Mouse (Mus musculus) neutrophil, adult 83 days (primary cell): ENCODE data around the gene Spem2. TPM values are rescaled to one million over a fixed set of nuclear protein-coding genes. Genes with fewer than 3 reads are reported as not detected.

ENCODE experiments used
- total RNA-seq, 2 experiments: library from RNA; stranded (reverse); gene quantifications; one replicate each; pipeline ENCODE4 v1.2.4; 2023

The Spem2 gene
- not detected for total RNA-seq

DNA sequence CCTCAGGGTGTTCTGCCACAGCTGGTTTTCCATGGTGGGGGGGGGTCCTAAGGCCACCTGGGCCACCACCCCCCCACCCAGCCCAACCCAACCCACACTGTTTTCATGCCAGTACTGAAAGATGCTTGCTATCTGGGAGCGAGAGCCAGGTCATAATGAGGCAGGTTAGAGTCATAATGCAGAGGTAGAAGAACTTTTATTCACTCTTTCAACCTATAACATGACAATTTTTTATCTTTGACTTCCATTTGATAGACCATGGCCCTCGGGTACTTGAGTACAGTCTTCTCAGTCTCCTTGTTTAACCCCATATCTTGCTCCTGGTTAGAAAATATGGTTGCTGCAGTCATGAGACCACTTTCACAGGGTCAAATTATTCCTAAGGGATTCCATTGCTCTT is at the start of gene Spem2:
Spem2 (minus strand) TSS at position 101 of the 400 bp plus-strand sequence.

DNA sequence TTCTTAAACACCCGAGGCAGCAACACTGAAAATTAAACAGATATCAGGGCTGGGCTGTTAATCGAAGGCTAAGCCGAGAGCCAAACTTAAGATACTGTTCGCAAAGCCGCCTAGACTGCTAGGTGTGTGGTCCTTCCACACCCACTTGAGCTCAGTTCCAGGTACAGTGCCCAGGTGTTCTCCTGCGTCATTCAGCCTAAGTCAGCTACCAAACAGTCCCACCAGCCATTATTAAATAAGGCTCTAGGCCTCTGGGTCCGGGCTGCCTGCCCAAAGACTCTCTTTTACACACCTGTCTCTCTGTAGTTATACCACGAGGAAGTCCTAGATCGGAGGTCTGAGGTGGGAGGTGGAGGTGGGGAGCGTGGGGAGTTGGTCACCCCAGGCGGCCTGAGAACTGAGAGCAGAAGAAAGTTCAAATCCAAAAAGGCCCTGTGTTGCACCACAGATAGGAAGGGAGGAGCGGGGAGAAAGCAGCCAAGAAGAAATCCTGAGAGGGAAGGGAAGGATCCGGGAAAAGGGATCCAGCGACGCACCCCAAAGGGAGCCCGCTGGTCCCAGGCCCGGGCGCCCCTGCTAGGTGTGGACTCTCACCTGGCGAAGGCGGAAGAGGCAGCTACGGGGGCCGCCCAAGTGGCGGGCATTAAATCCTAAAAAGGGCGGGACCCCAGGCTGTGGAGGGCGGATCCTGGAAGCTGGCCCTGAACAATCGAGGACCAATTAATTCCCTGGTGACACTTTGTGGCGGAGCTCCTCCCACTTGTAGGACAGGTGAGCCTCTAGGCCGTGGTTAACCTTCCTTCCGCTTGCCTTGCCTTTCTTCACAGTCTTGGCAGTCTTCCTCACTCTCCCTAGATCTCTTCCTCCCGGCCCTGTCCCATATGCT is 40.1 kb upstream of the Spem2 start, which contains the start of gene Tnk1:
Tnk1 (minus strand) TSS at position 618 of the 886 bp plus-strand sequence.

DNA sequence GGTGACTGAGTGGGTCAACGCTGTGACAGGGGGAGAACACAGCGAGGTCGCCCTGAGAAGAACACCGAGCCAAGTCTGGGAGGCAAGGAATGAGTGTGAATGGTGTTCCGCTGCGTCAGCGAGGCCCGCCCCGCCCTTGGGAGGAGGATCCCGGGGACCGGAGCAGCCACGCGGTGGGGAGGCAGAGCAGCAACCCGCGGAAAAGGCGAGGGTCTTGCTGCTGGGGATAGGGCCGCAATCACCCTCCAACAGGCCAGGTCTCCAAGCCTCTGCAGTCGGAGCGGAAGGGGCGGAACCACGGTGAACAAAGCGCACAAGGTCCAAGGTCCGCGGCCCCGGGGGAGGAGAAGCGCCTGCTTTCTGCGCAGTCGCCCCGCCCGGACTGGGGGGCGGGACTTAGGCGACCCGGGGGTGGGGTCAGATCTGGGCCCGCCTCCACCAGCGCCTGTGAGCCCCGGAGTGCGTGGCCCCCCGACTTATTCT is 28.0 kb upstream of the Spem2 start, which contains the start of gene Plscr3:
Plscr3 (plus strand) TSS at position 179 of the 483 bp plus-strand sequence.

GRCm38 (mm10) chr11:69837952-69838713 is 19.9 kb upstream of the Spem2 start, which contains the start of gene Tmem256:
TSS of gene Tmem256 (plus strand) at chr11:69838514.

DNA sequence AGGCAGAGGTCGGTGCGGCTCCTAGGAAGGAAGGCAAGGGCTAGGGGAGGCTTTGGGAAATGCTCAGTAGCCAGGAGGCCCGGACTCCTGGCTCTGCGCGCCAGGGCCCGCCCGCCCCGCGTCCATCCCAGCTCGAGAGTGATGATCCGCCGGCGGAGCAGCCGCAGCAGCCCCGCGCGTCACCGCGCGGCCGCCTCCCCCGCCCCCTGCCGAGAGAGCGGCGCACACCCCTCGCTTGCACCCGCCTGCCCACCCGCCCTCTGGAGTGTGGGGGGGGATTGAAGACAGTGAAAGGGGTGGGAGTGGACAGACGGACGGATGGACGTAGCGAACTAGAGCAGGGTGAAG is 19.3 kb upstream of the Spem2 start, which contains the start of gene Nlgn2:
Nlgn2 (minus strand) TSS at position 181 of the 348 bp plus-strand sequence.

DNA sequence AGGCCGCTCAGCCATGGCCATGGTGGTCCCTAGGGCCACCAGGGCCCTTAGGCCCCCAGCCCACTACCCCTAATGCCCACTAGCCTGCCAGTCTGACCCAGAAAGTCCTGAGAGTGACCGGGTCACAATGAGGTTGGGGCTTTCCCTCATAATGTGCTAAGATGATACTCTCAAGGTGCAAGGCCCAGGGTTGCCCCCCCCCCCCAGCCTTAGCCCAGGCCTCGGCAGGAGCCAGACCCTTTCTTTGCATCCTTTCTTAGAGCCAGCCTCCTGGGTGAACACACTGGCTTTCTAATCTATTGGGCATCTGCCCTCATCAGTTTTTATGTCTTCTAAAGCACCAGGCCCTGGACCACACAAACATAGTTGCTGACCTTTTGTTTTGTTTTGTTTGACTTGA is 3.8 kb upstream of the Spem2 start, which contains the start of gene Spem1:
Spem1 (minus strand) TSS at position 101 of the 400 bp plus-strand sequence.

GRCm38 (mm10) chr11:69815155-69815554 is 3.1 kb downstream of the Spem2 start, which contains the start of gene Gm39566:
TSS of gene Gm39566 (minus strand) at chr11:69815298.

DNA sequence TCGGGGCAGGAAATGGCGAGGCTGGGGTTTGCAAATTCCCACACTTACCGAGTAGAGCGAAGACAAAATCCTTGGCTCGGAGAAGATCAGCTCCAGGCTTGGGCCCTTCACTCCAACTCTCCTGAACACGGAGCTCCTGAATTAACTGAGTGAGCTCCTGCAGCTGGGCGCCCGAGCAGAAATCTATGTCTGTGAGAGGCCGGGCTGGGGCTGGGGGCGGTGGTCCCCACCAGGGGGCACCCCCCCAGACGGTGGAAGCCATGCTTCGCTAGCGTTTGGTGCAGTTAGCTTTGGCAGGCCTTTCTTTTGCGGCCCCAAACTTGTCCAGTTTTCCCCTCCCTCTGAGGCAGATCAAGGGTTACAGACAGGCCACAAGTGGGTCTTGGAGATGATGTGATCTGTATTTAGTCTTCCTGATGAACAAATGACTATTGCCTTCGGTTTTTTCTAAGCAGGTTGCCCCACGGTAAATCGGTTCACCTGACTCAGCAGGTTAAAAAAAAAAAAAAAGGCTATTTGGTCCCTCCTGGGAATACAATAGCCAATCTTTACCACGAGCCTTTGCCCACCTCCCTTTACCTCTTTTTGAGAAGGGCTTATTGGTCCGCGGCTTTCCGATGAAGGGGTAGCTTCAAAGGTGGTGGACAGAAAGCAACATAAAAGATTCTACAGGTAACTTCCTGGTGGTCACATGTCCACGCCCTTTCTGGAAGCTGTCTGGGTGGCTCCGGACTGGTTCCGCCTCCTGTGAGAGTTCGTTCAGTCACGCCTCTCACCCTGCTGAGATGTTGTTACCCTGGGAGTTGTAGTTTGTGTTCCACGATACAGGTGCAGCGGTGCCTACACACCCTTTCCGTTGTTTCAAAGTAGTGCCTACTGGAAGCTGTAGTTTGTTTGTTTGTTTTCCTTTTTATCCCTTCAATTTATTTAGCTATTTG is 13.0 kb downstream of the Spem2 start, which contains the start of gene Tmem102:
Tmem102 (minus strand) TSS at position 653 of the 938 bp plus-strand sequence.

DNA sequence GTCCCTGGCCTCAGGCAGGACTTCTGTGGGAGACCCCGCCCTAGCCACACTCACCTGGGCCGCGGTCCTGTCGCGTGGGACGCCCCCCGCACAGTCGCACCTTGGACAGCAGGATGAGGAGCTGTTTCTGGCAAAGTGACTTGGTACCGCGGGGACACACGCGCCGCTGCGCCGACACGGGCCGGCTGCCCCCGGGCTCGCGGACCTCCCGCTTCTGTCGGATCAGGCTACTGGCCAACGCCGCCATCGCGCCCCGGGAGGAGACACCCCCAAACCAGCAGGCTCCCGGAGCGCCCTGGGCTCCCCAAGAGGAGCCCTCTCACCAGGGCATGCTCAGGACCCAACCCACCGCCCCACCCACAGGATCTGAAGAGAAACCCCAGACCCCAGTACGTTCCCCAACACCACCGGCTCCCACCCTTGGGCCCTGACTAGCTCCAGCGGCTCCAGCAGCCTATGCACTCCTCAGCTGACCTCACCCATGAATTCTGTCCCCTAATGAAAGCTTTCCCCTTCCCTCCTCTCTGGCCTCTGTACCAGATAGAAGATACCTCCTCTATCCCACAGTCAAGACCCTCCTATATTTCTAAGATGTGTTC is 16.8 kb downstream of the Spem2 start, which contains the start of gene Fgf11:
Fgf11 (minus strand) TSS at position 479 of the 599 bp plus-strand sequence.

DNA sequence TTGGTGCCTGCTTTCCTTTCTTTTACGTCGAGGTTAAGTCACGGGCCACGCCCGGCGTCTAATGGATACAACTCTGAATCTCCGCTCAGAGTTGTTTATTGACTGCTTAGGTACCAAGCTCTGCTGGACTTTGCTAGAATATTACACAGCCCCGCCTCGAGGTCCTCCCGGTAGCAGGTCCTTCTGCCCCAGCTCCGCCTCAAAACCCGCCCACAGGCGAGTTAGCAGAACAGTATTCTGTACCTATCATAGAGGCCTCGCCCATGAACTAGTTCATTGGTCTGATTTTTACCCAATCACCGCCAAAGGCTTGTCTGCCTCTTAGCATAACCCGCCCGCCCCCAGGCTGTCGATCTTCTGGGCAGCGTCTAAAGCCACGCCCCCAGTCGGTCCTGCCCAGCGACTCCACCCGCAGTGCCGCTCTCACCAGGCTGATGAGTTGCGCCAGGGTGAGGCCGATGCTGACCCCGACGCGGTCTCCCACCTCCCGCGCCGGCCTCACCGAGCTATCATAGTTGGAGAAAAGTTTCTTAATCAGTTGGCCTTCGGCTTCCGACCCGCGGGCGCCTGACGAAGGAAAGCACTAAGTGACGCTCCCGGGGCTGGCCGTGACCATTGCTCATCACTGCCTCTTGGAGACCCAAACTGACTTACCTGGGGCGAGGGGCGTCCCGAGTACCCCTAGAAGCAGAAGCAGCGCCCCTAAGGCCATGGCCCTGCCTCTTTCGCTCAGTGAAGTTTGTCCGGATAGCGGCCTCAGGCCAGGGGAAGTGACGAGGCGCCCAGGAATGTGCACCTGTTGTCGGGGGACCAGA is 22.9 kb downstream of the Spem2 start, which contains the start of gene Chrnb1:
Chrnb1 (minus strand) TSS at position 776 of the 815 bp plus-strand sequence.

Other genes with a start within 250 kb of the Spem2 start
- gene Wrap53, start 238.2 kb downstream of the Spem2 start, total RNA-seq, result 1 to 10 TPM; 9.0 to 9.8 TPM
- 10 to 100 TPM; 59.1 to 59.7 TPM for gene Trp53, start 238.1 kb downstream of the Spem2 start, total RNA-seq
- gene Atp1b2, start 212.5 kb downstream of the Spem2 start, total RNA-seq, result 1 to 10 TPM; 5.4 to 6.9 TPM
- not detected for gene Shbg, start 200.6 kb downstream of the Spem2 start, total RNA-seq
- not detected for gene Sat2, start 196.4 kb downstream of the Spem2 start, total RNA-seq
- gene Fxr2, start 185.5 kb downstream of the Spem2 start, total RNA-seq, result 10 to 100 TPM; 42.3 to 53.2 TPM
- under 1 TPM in 1 of 2 experiments, not detected in 1; 0.55 TPM for gene Sox15, start 163.2 kb downstream of the Spem2 start, total RNA-seq
- 10 to 100 TPM; 51.6 to 54.9 TPM for gene Mpdu1, start 155.8 kb downstream of the Spem2 start, total RNA-seq
- 100 to 1,000 TPM; 138 to 157 TPM for gene Cd68, start 152.3 kb downstream of the Spem2 start, total RNA-seq
- 100 to 1,000 TPM; 554 to 653 TPM for gene Eif4a1, start 146.0 kb downstream of the Spem2 start, total RNA-seq
- gene Senp3, start 136.4 kb downstream of the Spem2 start, total RNA-seq, result 10 to 100 TPM; 64.7 to 65.2 TPM
- 10 to 100 TPM; 15.8 to 16.0 TPM for gene Tnfsf13, start 132.7 kb downstream of the Spem2 start, total RNA-seq
- gene Tnfsf12, start 122.6 kb downstream of the Spem2 start, total RNA-seq, result 1 to 10 TPM; 7.9 to 8.7 TPM
- gene Tnfsfm13, start 122.4 kb downstream of the Spem2 start, total RNA-seq, result 1 to 10 TPM; 4.7 to 5.5 TPM
- 10 to 100 TPM; 82.6 to 86.1 TPM for gene Polr2a, start 59.8 kb downstream of the Spem2 start, total RNA-seq
- not detected for gene Slc35g3, start 56.5 kb downstream of the Spem2 start, total RNA-seq
- 1 to 10 TPM; 2.4 to 3.3 TPM for gene Zbtb4, start 52.6 kb downstream of the Spem2 start, total RNA-seq
- gene Chrnb1, start 22.5 kb downstream of the Spem2 start, total RNA-seq, result 1 to 10 TPM in 1 of 2 experiments, under 1 TPM in 1; 0.79 to 1.9 TPM
- under 1 TPM in 1 of 2 experiments, not detected in 1; 0.18 TPM for gene Fgf11, start 16.6 kb downstream of the Spem2 start, total RNA-seq
- not detected for gene Tmem102, start 12.8 kb downstream of the Spem2 start, total RNA-seq
- gene Gm39566, start 3.2 kb downstream of the Spem2 start, total RNA-seq, result not detected
- not detected for gene Spem1, start 3.7 kb upstream of the Spem2 start, total RNA-seq
- gene Nlgn2, start 19.3 kb upstream of the Spem2 start, total RNA-seq, result 1 to 10 TPM; 1.3 to 2.1 TPM
- gene Tmem256, start 20.0 kb upstream of the Spem2 start, total RNA-seq, result 100 to 1,000 TPM in 1 of 2 experiments, 10 to 100 TPM in 1; 99.2 to 106 TPM
- 10 to 100 TPM; 35.0 to 35.9 TPM for gene Plscr3, start 27.9 kb upstream of the Spem2 start, total RNA-seq
- gene Tnk1, start 40.3 kb upstream of the Spem2 start, total RNA-seq, result not detected
- 1 to 10 TPM in 1 of 2 experiments, under 1 TPM in 1; 0.88 to 1.2 TPM for gene Tmem95, start 59.6 kb upstream of the Spem2 start, total RNA-seq
- 1 to 10 TPM; 8.6 to 9.0 TPM for gene Kctd11, start 62.9 kb upstream of the Spem2 start, total RNA-seq
- 100 to 1,000 TPM; 260 to 263 TPM for gene Acap1, start 77.1 kb upstream of the Spem2 start, total RNA-seq
- gene 2810408A11Rik, start 82.5 kb upstream of the Spem2 start, total RNA-seq, result 1 to 10 TPM; 3.0 to 3.2 TPM
- 10 to 100 TPM; 20.9 to 27.6 TPM for gene Neurl4, start 82.6 kb upstream of the Spem2 start, total RNA-seq
- 10 to 100 TPM; 69.0 to 84.5 TPM for gene Gps2, start 95.4 kb upstream of the Spem2 start, total RNA-seq
- gene Eif5a, start 103.5 kb upstream of the Spem2 start, total RNA-seq, result 100 to 1,000 TPM; 482 to 501 TPM
- not detected for gene Ybx2, start 117.3 kb upstream of the Spem2 start, total RNA-seq
- gene Slc2a4, start 129.7 kb upstream of the Spem2 start, total RNA-seq, result 1 to 10 TPM in 1 of 2 experiments, under 1 TPM in 1; 0.97 to 1.3 TPM
- not detected for gene Cldn7, start 146.3 kb upstream of the Spem2 start, total RNA-seq
- gene Ctdnep1, start 162.7 kb upstream of the Spem2 start, total RNA-seq, result 10 to 100 TPM; 75.0 to 80.3 TPM
- 10 to 100 TPM; 24.3 to 31.0 TPM for gene Elp5, start 164.1 kb upstream of the Spem2 start, total RNA-seq
- gene Gabarap, start 172.7 kb upstream of the Spem2 start, total RNA-seq, result 100 to 1,000 TPM; 475 to 527 TPM
- 10 to 100 TPM; 41.2 to 53.6 TPM for gene Phf23, start 177.3 kb upstream of the Spem2 start, total RNA-seq
- 10 to 100 TPM; 15.0 to 18.2 TPM for gene Dvl2, start 182.1 kb upstream of the Spem2 start, total RNA-seq
- gene Acadvl, start 196.9 kb upstream of the Spem2 start, total RNA-seq, result 10 to 100 TPM; 39.3 to 50.0 TPM
- gene Dlg4, start 198.5 kb upstream of the Spem2 start, total RNA-seq, result 1 to 10 TPM; 5.5 to 5.8 TPM
- not detected for gene Asgr1, start 235.6 kb upstream of the Spem2 start, total RNA-seq